Mouse (Mus musculus) liver, embryonic 14 days (tissue): ENCODE results near the gene Svs3b. TPM values are rescaled to one million over a fixed set of nuclear protein-coding genes. Genes with fewer than 3 reads are reported as not detected.

Source experiments
- polyA plus RNA-seq: library from polyadenylated mRNA; depleted of rRNA; stranded (reverse); fragments of >200 nt; gene quantifications from 2 replicates; pipeline ENCODE4 v1.2.3, GENCODE M21; 2012; rRNA removed

Svs3b gene
- not detected in 2 replicates for polyA plus RNA-seq

GRCm38 (mm10) chr2:164256540-164256939, at the start of gene Svs3b:
TSS of gene Svs3b (minus strand) at chr2:164256640.

GRCm38 (mm10) chr2:164288968-164289367, 32.5 kb upstream of the Svs3b start, which contains the start of gene Svs3a:
TSS of gene Svs3a (plus strand) at chr2:164289268.

GRCm38 (mm10) chr2:164278359-164278758, 21.9 kb upstream of the Svs3b start, which contains the start of gene Svs4:
TSS of gene Svs4 (minus strand) at chr2:164278459.

GRCm38 (mm10) chr2:164238366-164238765, 18.1 kb downstream of the Svs3b start, which contains the start of gene Svs2:
TSS of gene Svs2 (minus strand) at chr2:164238466.

GRCm38 (mm10) chr2:164221522-164221921, 34.9 kb downstream of the Svs3b start, which contains the start of gene Wfdc15b:
TSS of gene Wfdc15b (minus strand) at chr2:164221660.

Other genes starting within 250 kb of the Svs3b start
- gene Pabpc1l, start 231.2 kb downstream of the Svs3b start, polyA plus RNA-seq, result 0.29 and 0.33 TPM in 2 replicates
- gene Stk4, start 186.3 kb downstream of the Svs3b start, polyA plus RNA-seq, result 11.5 and 12.1 TPM in 2 replicates
- 10.0 and 12.8 TPM in 2 replicates for gene Tomm34, start 185.5 kb downstream of the Svs3b start, polyA plus RNA-seq
- gene Kcns1, start 85.5 kb downstream of the Svs3b start, polyA plus RNA-seq, result 0.01 TPM in 1 of 2 replicates, not detected in the other
- not detected in 2 replicates for gene Wfdc5, start 73.9 kb downstream of the Svs3b start, polyA plus RNA-seq
- not detected in 2 replicates for gene Wfdc12, start 66.0 kb downstream of the Svs3b start, polyA plus RNA-seq
- gene Wfdc15a, start 56.5 kb downstream of the Svs3b start, polyA plus RNA-seq, result not detected in 2 replicates
- gene Wfdc15b, start 35.0 kb downstream of the Svs3b start, polyA plus RNA-seq, result 0.12 TPM in 1 of 2 replicates, not detected in the other
- not detected in 2 replicates for gene Svs2, start 18.2 kb downstream of the Svs3b start, polyA plus RNA-seq
- gene Svs4, start 21.8 kb upstream of the Svs3b start, polyA plus RNA-seq, result not detected in 2 replicates
- gene Svs3a, start 32.6 kb upstream of the Svs3b start, polyA plus RNA-seq, result not detected in 2 replicates
- not detected in 2 replicates for gene Svs6, start 60.1 kb upstream of the Svs3b start, polyA plus RNA-seq
- gene Svs5, start 76.1 kb upstream of the Svs3b start, polyA plus RNA-seq, result not detected in 2 replicates
- 8.6 and 9.0 TPM in 2 replicates for gene Slpi, start 132.5 kb upstream of the Svs3b start, polyA plus RNA-seq
- gene Rbpjl, start 146.5 kb upstream of the Svs3b start, polyA plus RNA-seq, result 0.07 TPM in 1 of 2 replicates, not detected in the other
- 0.06 and 0.24 TPM in 2 replicates for gene Matn4, start 148.5 kb upstream of the Svs3b start, polyA plus RNA-seq
- 10.9 and 13.1 TPM in 2 replicates for gene Sdc4, start 187.2 kb upstream of the Svs3b start, polyA plus RNA-seq
- gene Sys1, start 200.3 kb upstream of the Svs3b start, polyA plus RNA-seq, result 13.3 and 16.2 TPM in 2 replicates
- 0.15 and 0.50 TPM in 2 replicates for gene Gm20458, start 204.3 kb upstream of the Svs3b start, polyA plus RNA-seq
- not detected in 2 replicates for gene Trp53tg5, start 217.1 kb upstream of the Svs3b start, polyA plus RNA-seq
- gene Dbndd2, start 229.5 kb upstream of the Svs3b start, polyA plus RNA-seq, result 5.0 and 5.1 TPM in 2 replicates
- 16.7 and 21.2 TPM in 2 replicates for gene Pigt, start 240.9 kb upstream of the Svs3b start, polyA plus RNA-seq